Comparison of ENCODE assay signal across 8 mouse cellular contexts in the genomic region with DNA sequence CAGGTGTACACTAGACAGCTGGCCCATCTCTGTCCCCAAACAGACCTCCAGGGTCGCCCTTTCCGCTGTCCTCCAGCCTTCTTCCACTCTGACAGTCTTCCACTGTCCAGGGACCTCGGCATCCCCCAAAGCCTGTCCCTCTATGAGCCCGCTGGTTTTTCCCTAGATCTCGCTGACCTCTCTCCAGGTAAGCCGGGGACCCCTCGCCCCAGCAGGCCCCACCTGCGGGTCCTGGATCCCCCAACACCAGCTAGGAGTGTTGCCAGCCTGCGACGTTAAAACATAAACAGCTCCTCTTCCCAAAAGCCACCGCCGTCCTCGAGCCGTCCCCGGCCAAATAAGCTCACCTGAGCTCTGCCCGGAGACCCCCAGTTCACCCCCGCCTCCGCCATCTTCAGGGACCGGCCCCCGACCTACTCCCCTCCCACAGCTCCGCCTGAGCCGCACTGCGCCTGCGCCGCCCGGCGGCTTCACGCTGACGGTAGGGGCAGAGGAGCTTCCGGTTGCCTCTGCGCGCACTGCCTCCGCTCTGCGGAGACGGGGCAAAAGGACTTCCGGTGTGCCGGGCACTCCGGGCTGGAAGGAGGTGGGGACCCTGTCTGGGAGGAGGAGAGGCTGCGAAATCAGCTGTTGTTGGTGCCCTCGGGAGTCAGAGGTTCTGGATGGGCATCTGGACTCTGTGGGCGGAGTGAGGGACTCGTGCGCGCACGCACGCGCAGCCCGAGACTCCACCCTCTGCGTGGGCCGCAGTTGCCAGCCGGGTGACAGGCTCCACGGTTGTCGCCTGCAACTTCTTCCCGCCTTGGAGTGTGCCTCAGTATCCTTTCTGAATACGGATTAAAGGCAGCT. TPM values are rescaled to one million over a fixed set of nuclear protein-coding genes. Genes with fewer than 3 reads are reported as not detected.
DNase-seq lines count a peak whose midpoint lies in the region; ATAC-seq and TF ChIP-seq lines count a peak whose summit lies in the region.

No protein-coding gene starts in this region.

- no peaks in the 10 kb centered on the region; the same call in 1 of the 2 replicates for H3K4me1 ChIP-seq in bone marrow, adult 2 months (ENCODE audit: control insufficient read depth, insufficient read depth, low read length)
- H3K4me1 ChIP-seq in embryonic facial prominence, embryonic 15.5 days, result peaks cover 7% of the 10 kb centered on the region; the same call in 1 of the 2 replicates
- H3K4me1 ChIP-seq in kidney, embryonic 14.5 days (ENCODE audit: control insufficient read depth, insufficient read depth, low read length), result peaks cover 12% of the 10 kb centered on the region
- H3K4me1 ChIP-seq in limb, embryonic 15.5 days, result peaks cover 9% of the 10 kb centered on the region

- peak; percentile 94 for DNase-seq in 416B (ENCODE audit: low read depth)
- peak; percentile 93 to 96 for DNase-seq in heart, adult 9 months (ENCODE audit: low spot score in 2 of 2)
- DNase-seq in monocyte, adult 2 months (ENCODE audit: low read depth in 1 of 2, low spot score in 2 of 2), result peak; percentile 70 to 81
- peak; percentile 93 to 94 for DNase-seq in spleen, postnatal 36 days (ENCODE audit: low spot score in 2 of 2)

- H3K9ac ChIP-seq in embryonic facial prominence, embryonic 15.5 days, result peak overlapping the region; percentile 45
- H3K9ac ChIP-seq in kidney, embryonic 14.5 days (ENCODE audit: low read depth, low read length), result peak overlapping the region; percentile 79
- peak overlapping the region; percentile 85 for H3K9ac ChIP-seq in limb, embryonic 15.5 days

- H3K36me3 ChIP-seq in embryonic facial prominence, embryonic 15.5 days, result no peaks in the 10 kb centered on the region
- H3K36me3 ChIP-seq in kidney, embryonic 14.5 days (ENCODE audit: control insufficient read depth, insufficient read depth, low read length), result no peaks in the 10 kb centered on the region
- H3K36me3 ChIP-seq in limb, embryonic 15.5 days, result no peaks in the 10 kb centered on the region

- H3K27ac ChIP-seq in bone marrow, adult 2 months (ENCODE audit: control insufficient read depth, insufficient read depth, low read depth, low read length, poor library complexity), result peak overlapping the region; percentile 95
- peak overlapping the region; percentile 94 for H3K27ac ChIP-seq in embryonic facial prominence, embryonic 15.5 days (replicated peaks)
- peak overlapping the region; percentile 87 for H3K27ac ChIP-seq in kidney, embryonic 14.5 days (ENCODE audit: low read depth, low read length)
- H3K27ac ChIP-seq in limb, embryonic 15.5 days, result peak overlapping the region; percentile 89

- H3K4me2 ChIP-seq in embryonic facial prominence, embryonic 15.5 days (replicated peaks), result peak overlapping the region; percentile 80
- peak overlapping the region; percentile 82 for H3K4me2 ChIP-seq in kidney, embryonic 14.5 days (replicated peaks; ENCODE audit: low read depth, low read length)
- H3K4me2 ChIP-seq in limb, embryonic 15.5 days, result peak overlapping the region; percentile 76

- H3K27me3 ChIP-seq in embryonic facial prominence, embryonic 15.5 days, result no peaks in the 10 kb centered on the region
- no peaks in the 10 kb centered on the region for H3K27me3 ChIP-seq in kidney, embryonic 14.5 days (ENCODE audit: control insufficient read depth, insufficient read depth, low read length)
- H3K27me3 ChIP-seq in limb, embryonic 15.5 days, result no peaks in the 10 kb centered on the region

- under 1% methylated on average over 55 of the region's 55 CpGs for WGBS in bone marrow, adult 2 months
- under 1% methylated on average over 55 of the region's 55 CpGs for WGBS in embryonic facial prominence, embryonic 15.5 days
- WGBS in kidney, embryonic 14.5 days, result under 1% methylated on average over 55 of the region's 55 CpGs
- under 1% methylated on average over 55 of the region's 55 CpGs for WGBS in limb, embryonic 15.5 days

- TF ChIP-seq POLR2A in bone marrow, adult 2 months (IDR thresholded peaks at IDR 0.05; ENCODE audit: borderline replicate concordance, control insufficient read depth, low read depth, low read length), result peak; percentile 92; the same call in 1 of the 2 replicates

- peak overlapping the region; percentile 87 for H3K4me3 ChIP-seq in bone marrow, adult 2 months (replicated peaks; ENCODE audit: control insufficient read depth, low read depth, low read length)
- peak overlapping the region; percentile 60 for H3K4me3 ChIP-seq in embryonic facial prominence, embryonic 15.5 days (replicated peaks)
- peak overlapping the region; percentile 86 for H3K4me3 ChIP-seq in kidney, embryonic 14.5 days (ENCODE audit: low read length)
- H3K4me3 ChIP-seq in limb, embryonic 15.5 days, result peak overlapping the region; percentile 86

- 0 out of 2 replicates have a peak, but pooled peaks have one; percentile 12 for TF ChIP-seq CTCF in bone marrow, adult 2 months (IDR thresholded peaks at IDR 0.05; ENCODE audit: control insufficient read depth, insufficient read depth, low read length)

- no peaks in the 10 kb centered on the region for H3K9me3 ChIP-seq in embryonic facial prominence, embryonic 15.5 days (replicated peaks)
- no peaks in the 10 kb centered on the region for H3K9me3 ChIP-seq in kidney, embryonic 14.5 days (ENCODE audit: control insufficient read depth, low read length)
- H3K9me3 ChIP-seq in limb, embryonic 15.5 days, result no peaks in the 10 kb centered on the region

- ATAC-seq in embryonic facial prominence, embryonic 15.5 days (ENCODE audit: insufficient number of reproducible peaks, low FRiP score, low TSS enrichment, low read depth), result peak; percentile 94
- ATAC-seq in kidney, embryonic 14.5 days (ENCODE audit: low FRiP score, low TSS enrichment), result peak; percentile 98
- peak; percentile 97 for ATAC-seq in limb, embryonic 15.5 days (ENCODE audit: insufficient number of reproducible peaks, low FRiP score, low TSS enrichment, low read depth)

RNA-seq across cellular contexts. Expression of a gene that starts 4.8 kb away (rescaled TPM):
- 6.4 and 7.4 TPM in 2 replicates for polyA plus RNA-seq in bone marrow, adult 2 months (2011; ENCODE audit: insufficient read depth, insufficient read length, low replicate concordance, missing spikeins)
- polyA plus RNA-seq in embryonic facial prominence, embryonic 15.5 days (2015; fragmentation: Nextera tagmentation; extraction: Ambion mirVana), result 44.9 and 47.4 TPM in 2 replicates
- polyA plus RNA-seq in kidney, embryonic 14.5 days (2014; fragmentation: Nextera tagmentation; extraction: Ambion mirVana), result 20.5 and 23.3 TPM in 2 replicates
- 41.0 and 44.1 TPM in 2 replicates for polyA plus RNA-seq in limb, embryonic 15.5 days (2015; fragmentation: Nextera tagmentation; extraction: Ambion mirVana)

Comparison
In these comparisons a context has a peak if more than half of its experiments do, and no peak if none do; other contexts are left out.
1. Peak in every context shown above with its lines: DNase-seq, ATAC-seq, H3K4me3 ChIP-seq and H3K27ac ChIP-seq.